Mouse (Mus musculus) small intestine, adult 2 months (tissue): ENCODE measurements around the gene Acsl4. TPM values are rescaled to one million over a fixed set of nuclear protein-coding genes. Genes with fewer than 3 reads are reported as not detected.

ENCODE experiments used
- H3K27ac ChIP-seq: fragments of 200-500 bp; 2 replicates; pipeline ENCODE4 v1.5.1; 2012; ENCODE audit warnings: low read depth, low read length, control low read depth, inconsistent platforms; ENCODE audit not compliant: insufficient read depth
- H3K27me3 ChIP-seq: fragments of 200-500 bp; 2 replicates; pipeline ENCODE4 v1.6.1; 2012; ENCODE audit warnings: mild to moderate bottlenecking, moderate library complexity, low read length, inconsistent platforms; ENCODE audit not compliant: control insufficient read depth, insufficient read depth
- H3K36me3 ChIP-seq: fragments of 200-500 bp; 2 replicates; pipeline ENCODE4 v1.6.1; 2012; ENCODE audit warnings: mild to moderate bottlenecking, low read length, control low read depth, inconsistent platforms; ENCODE audit not compliant: control insufficient read depth, insufficient read depth
- H3K4me1 ChIP-seq: fragments of 200-500 bp; 2 replicates; pipeline ENCODE4 v1.6.1; 2012; ENCODE audit warnings: low read length, inconsistent platforms, mixed read lengths; ENCODE audit not compliant: control insufficient read depth, insufficient read depth, insufficient read length
- H3K4me3 ChIP-seq: fragments of 200-500 bp; 2 replicates; pipeline ENCODE4 v1.5.1; 2012; ENCODE audit warnings: low read depth, mild to moderate bottlenecking, control low read depth, inconsistent platforms, low read length, moderate library complexity
- CTCF ChIP-seq: fragments of 200-500 bp; IDR thresholded peaks from 2 replicates; pipeline ENCODE4 v1.5.1; 2012; ENCODE audit warnings: low read depth, mild to moderate bottlenecking, control low read depth, inconsistent platforms, low read length, moderate library complexity, mixed read lengths; ENCODE audit not compliant: insufficient replicate concordance, insufficient read length; ENCODE audit errors: extremely low read depth
- POLR2A ChIP-seq: fragments of 200-500 bp; IDR thresholded peaks from 2 replicates; pipeline ENCODE4 v1.6.1; 2012; ENCODE audit warnings: low read depth, mild to moderate bottlenecking, control low read depth, inconsistent platforms, low read length, moderate library complexity
- WGBS: fragments of 180-500 bp; shearing (Covaris S2); methylation state at CpG from one replicate; pipeline ENCODE4 v1.1.7; 2018; 5-methylcytosine and 5-hydroxymethylcytosine counted together
- polyA plus RNA-seq: library from polyadenylated mRNA; depleted of rRNA; stranded (reverse); fragments of >200 nt; gene quantifications from 2 replicates; pipeline ENCODE4 v1.2.3, GENCODE M21; 2012

Acsl4 gene
- polyA plus RNA-seq, 1 experiment = 0.43 TPM

GRCm38 (mm10) chrX:142358427-142358826, 31.9 kb downstream of the Acsl4 start:
- 64% methylated on average over 5 of the region's 5 CpGs for WGBS
- no peaks in the 10 kb centered on the region for H3K36me3 ChIP-seq

GRCm38 (mm10) chrX:142336207-142336606, 54.1 kb downstream of the Acsl4 start:
- Histone ChIP-seq H3K27me3 (no peaks in the 10 kb centered on the region), H3K36me3 (no peaks in the 10 kb centered on the region), H3K27ac (no peak overlapping the region), H3K4me3 (no peak overlapping the region), H3K4me1 (no peaks in the 10 kb centered on the region)
- WGBS = 95% methylated on average over 6 of the region's 6 CpGs
- TF ChIP-seq CTCF (no peak), POLR2A (no peak)

More at GRCm38 (mm10) chrX:142358427-142358826, 31.9 kb downstream of the Acsl4 start:
- H3K27ac ChIP-seq = no peak overlapping the region
- TF ChIP-seq POLR2A (no peak), CTCF (no peak)
- H3K27me3 ChIP-seq = no peaks in the 10 kb centered on the region
- H3K4me3 ChIP-seq = no peak overlapping the region
- H3K4me1 ChIP-seq = no peaks in the 10 kb centered on the region

GRCm38 (mm10) chrX:142335502-142335901, 54.8 kb downstream of the Acsl4 start:
- WGBS = 84% methylated on average over 5 of the region's 5 CpGs

GRCm38 (mm10) chrX:142325760-142326159, 64.6 kb downstream of the Acsl4 start:
- WGBS = 55% methylated on average over 2 of the region's 2 CpGs
- Histone ChIP-seq H3K4me3 (no peak overlapping the region), H3K4me1 (no peaks in the 10 kb centered on the region), H3K27me3 (no peaks in the 10 kb centered on the region), H3K36me3 (no peaks in the 10 kb centered on the region), H3K27ac (no peak overlapping the region)
- TF ChIP-seq CTCF (no peak), POLR2A (no peak)

More at GRCm38 (mm10) chrX:142335502-142335901, 54.8 kb downstream of the Acsl4 start:
- no peaks in the 10 kb centered on the region for H3K4me1 ChIP-seq
- TF ChIP-seq CTCF = no peak
- TF ChIP-seq POLR2A = no peak
- no peaks in the 10 kb centered on the region for H3K36me3 ChIP-seq
- no peak overlapping the region for H3K27ac ChIP-seq
- H3K4me3 ChIP-seq = no peak overlapping the region
- H3K27me3 ChIP-seq = no peaks in the 10 kb centered on the region

GRCm38 (mm10) chrX:142316106-142316505, 74.2 kb downstream of the Acsl4 start:
- WGBS = 73% methylated on average over 9 of the region's 9 CpGs
- no peaks in the 10 kb centered on the region for H3K36me3 ChIP-seq
- no peak for TF ChIP-seq POLR2A
- H3K4me1 ChIP-seq = no peaks in the 10 kb centered on the region
- no peak overlapping the region for H3K27ac ChIP-seq
- no peaks in the 10 kb centered on the region for H3K27me3 ChIP-seq
- H3K4me3 ChIP-seq = no peak overlapping the region

GRCm38 (mm10) chrX:142315270-142315669, 75.1 kb downstream of the Acsl4 start:
- no peak for TF ChIP-seq POLR2A
- no peak for TF ChIP-seq CTCF

GRCm38 (mm10) chrX:142314307-142315024, 75.9 kb downstream of the Acsl4 start:
- no peak overlapping the region for H3K4me3 ChIP-seq
- 49% methylated on average over 11 of the region's 11 CpGs for WGBS
- H3K27me3 ChIP-seq = no peaks in the 10 kb centered on the region

More at GRCm38 (mm10) chrX:142315270-142315669, 75.1 kb downstream of the Acsl4 start:
- Histone ChIP-seq H3K4me1 (no peaks in the 10 kb centered on the region), H3K4me3 (no peak overlapping the region), H3K27ac (no peak overlapping the region), H3K36me3 (no peaks in the 10 kb centered on the region), H3K27me3 (no peaks in the 10 kb centered on the region)
- 77% methylated on average over 8 of the region's 8 CpGs for whole genome bisulfite sequencing

GRCm38 (mm10) chrX:142310431-142310830, 79.9 kb downstream of the Acsl4 start:
- Histone ChIP-seq H3K27ac (no peak overlapping the region), H3K4me3 (no peak overlapping the region), H3K36me3 (no peaks in the 10 kb centered on the region), H3K4me1 (peaks cover 3% of the 10 kb centered on the region), H3K27me3 (no peaks in the 10 kb centered on the region)
- TF ChIP-seq CTCF (no peak), POLR2A (no peak)
- WGBS = 30% methylated on average over 5 of the region's 5 CpGs

More at GRCm38 (mm10) chrX:142314307-142315024, 75.9 kb downstream of the Acsl4 start:
- H3K36me3 ChIP-seq = no peaks in the 10 kb centered on the region
- no peak overlapping the region for H3K27ac ChIP-seq
- H3K4me1 ChIP-seq = no peaks in the 10 kb centered on the region
- peak; percentile 66; the same call in 1 of the 2 replicates for TF ChIP-seq CTCF
- no peak for TF ChIP-seq POLR2A
